Mouse (Mus musculus): ENCODE measurements around the gene Hlx. TPM values are rescaled to one million over a fixed set of nuclear protein-coding genes. Genes with fewer than 3 reads are reported as not detected.

Gene Hlx
- 5.8 and 7.7 TPM in 2 replicates for polyA plus RNA-seq (2016; fragmentation: Nextera tagmentation; extraction: Ambion mirVana)

DNA sequence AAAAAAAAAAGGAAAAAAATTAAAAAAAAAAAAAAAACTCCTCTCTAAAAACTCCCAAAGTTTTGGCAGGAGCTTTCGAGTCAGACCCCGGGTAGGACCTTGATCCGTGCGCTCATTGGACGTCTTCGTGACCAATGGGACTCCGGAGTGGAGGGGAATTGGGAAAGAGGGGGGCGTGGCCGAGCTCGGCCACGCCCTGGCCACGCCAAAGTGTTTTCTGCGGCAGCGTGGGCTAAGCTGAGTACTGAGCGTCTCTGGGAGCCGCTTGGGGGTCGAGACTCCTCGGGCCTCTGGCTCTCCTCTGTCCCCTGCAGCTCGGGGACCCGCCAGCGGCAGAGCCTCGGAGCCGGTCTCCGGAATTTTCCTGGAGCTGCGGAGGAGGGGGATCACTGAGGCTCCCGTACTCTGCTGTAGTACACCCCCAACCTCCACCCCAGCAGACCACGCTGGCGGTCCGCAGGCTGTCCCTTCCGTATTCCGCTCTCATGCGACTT lies at the start of gene Hlx:
Gene Hlx, minus strand, starts transcription at position 64 of the 494 bp plus-strand sequence.
- peak; percentile 90 for DNase-seq (ENCODE audit: low spot score)
- Histone ChIP-seq H3K27me3 (replicated peaks; ENCODE audit: low read depth, poor library complexity, severe bottlenecking) (peaks cover 98% of the 10 kb centered on the region), H3K36me3 (replicated peaks) (no peaks in the 10 kb centered on the region), H3K4me1 (peaks cover 25% of the 10 kb centered on the region), H3K4me3 (peak within 1 kb of the TSS; percentile 68), H3K9me3 (no peaks in the 10 kb centered on the region), H3K27ac (replicated peaks) (peak within 1 kb of the TSS; percentile 65)
- under 1% methylated on average over 32 of the region's 32 CpGs for WGBS

DNA sequence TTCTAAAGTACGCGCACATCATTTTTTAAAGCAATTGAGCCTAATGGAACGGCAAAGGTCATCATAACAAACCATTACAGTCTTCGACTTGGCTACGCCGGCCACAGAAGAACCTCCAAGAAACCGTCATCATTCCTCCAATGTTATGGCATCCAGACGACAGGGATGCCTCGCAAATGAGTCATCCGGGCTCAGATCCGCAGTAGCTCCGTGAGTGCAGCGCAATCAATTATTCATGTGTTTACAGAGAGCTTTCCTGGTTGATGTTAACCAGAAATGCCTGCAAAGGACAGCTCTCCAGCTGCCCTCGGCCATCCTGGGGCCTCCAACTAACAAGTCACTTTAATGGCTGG lies 49.7 kb upstream of the Hlx start:
- WGBS = 81% methylated on average over 14 of the region's 14 CpGs
- peaks cover 5% of the 10 kb centered on the region; the same call in 1 of the 2 replicates for H3K27me3 ChIP-seq (replicated peaks; ENCODE audit: low read depth, poor library complexity, severe bottlenecking)
- H3K9me3 ChIP-seq = no peaks in the 10 kb centered on the region
- 0 out of 2 replicates have a peak, but pooled peaks cover under 1% of the 10 kb centered on the region for H3K4me1 ChIP-seq
- no peak overlapping the region for H3K4me3 ChIP-seq
- H3K27ac ChIP-seq (replicated peaks) = no peak overlapping the region
- no peak for DNase-seq (ENCODE audit: low spot score)
- H3K36me3 ChIP-seq (replicated peaks) = no peaks in the 10 kb centered on the region

DNA sequence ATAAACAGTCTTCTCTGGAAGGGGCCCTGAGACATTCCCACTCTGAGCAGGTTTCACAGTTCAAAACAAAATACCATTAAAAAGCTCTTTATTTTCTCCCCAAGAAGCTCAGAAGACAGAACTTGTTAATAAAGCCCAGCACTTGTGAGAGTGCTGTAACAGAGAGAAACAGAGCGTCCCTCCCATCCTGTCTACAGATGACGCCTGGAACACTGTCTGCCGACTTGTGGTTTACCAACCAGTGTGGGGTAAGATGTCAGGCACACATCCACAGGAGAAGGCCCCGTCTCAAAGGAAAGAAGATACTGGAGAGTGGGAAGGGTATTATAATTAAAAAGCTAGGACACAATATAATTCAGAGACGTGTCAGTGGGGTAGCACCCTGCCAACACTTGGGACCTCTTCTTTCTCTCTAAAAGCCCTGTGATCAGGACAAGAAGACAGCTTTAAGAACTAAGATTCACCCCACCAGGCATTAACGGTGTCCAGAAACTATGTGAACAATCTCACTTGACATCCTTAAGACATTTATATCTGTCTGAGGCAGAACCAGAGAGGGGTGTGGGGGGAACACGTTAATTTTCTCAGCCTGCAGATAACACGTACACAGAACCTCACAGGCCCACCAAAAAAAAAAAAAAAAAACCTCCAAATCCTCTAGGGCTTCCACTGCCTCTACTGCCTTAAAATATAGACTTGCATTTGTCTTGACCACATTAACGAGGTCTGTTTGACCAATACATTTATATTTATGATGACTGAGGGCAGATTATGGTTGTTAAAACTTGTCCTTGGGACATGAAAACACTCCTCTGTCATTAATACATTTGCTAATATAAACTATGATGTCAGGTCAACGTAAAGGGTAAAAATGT lies 49.1 kb upstream of the Hlx start:
- Histone ChIP-seq H3K27me3 (replicated peaks; ENCODE audit: low read depth, poor library complexity, severe bottlenecking) (peaks cover 7% of the 10 kb centered on the region; the same call in 1 of the 2 replicates), H3K9me3 (no peaks in the 10 kb centered on the region), H3K4me1 (0 out of 2 replicates have a peak, but pooled peaks cover 3% of the 10 kb centered on the region), H3K4me3 (no peak overlapping the region), H3K27ac (replicated peaks) (no peak overlapping the region), H3K36me3 (replicated peaks) (no peaks in the 10 kb centered on the region)
- whole genome bisulfite sequencing = 84% methylated on average over 10 of the region's 10 CpGs
- DNase-seq (ENCODE audit: low spot score) = no peak

DNA sequence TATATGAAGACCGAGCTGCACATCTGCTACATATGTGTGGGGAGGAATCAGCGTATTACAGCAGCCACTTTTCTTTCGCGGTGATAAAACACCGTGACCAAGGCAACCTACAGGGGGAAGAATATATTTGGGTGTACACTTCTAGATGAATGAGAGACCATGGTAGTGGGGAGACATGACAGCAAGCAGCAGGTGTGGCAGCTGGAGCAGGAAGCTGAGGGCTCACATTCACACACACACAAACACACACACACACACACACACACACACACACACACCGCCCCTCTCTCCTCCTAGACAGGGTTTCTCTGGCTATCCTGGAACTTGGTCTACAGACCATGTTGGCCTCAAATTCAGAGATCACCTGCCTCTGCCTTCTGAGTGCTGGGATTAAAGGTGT lies 45.7 kb upstream of the Hlx start:
- Histone ChIP-seq H3K4me3 (no peak overlapping the region), H3K27me3 (replicated peaks; ENCODE audit: low read depth, poor library complexity, severe bottlenecking) (peaks cover 14% of the 10 kb centered on the region), H3K9me3 (no peaks in the 10 kb centered on the region), H3K4me1 (0 out of 2 replicates have a peak, but pooled peaks cover 3% of the 10 kb centered on the region), H3K36me3 (replicated peaks) (no peaks in the 10 kb centered on the region), H3K27ac (replicated peaks) (no peak overlapping the region)
- 93% methylated on average over 6 of the region's 6 CpGs for whole genome bisulfite sequencing
- no peak for DNase-seq (ENCODE audit: low spot score)

DNA sequence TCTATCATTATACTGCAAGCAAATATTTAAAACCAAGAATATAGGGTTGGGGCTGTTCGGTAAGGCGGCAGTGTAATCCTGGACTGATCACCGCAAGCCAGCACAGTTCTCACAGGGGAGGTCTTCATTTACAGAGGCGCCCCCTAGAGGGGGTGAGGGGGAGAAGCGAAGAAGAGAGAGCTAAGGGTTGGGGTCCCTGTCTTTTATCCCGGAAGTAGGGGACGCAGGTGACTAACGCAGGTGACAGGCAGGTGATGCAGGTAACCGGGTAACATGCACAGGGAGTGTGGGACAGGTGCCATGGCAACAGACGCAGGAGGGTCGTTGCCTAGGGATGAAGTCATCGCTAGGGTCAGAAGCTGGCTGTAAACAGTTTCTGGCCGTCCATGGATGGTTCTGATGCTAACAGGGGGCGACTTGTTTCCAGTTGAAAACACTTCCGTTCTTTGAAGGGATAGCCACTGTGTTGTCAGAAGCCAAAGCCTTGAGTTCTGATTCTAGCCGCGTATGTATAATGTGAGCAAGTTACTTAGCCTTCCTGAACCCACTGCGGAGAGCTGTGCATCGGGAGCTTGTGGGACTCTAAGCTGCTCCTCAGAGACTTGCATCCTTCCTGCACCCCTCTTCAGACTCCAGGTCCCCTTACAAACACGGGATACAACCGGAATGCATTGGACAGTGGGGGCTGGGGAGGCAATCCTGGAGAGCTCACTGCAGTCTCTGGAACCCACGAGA lies 44.8 kb upstream of the Hlx start:
- WGBS = 28% methylated on average over 22 of the region's 22 CpGs
- no peak overlapping the region for H3K4me3 ChIP-seq
- DNase-seq (ENCODE audit: low spot score) = peak; percentile 21
- 0 out of 2 replicates have a peak, but pooled peaks cover 3% of the 10 kb centered on the region for H3K4me1 ChIP-seq
- H3K9me3 ChIP-seq = no peaks in the 10 kb centered on the region
- H3K27ac ChIP-seq (replicated peaks) = no peak overlapping the region
- no peaks in the 10 kb centered on the region for H3K36me3 ChIP-seq (replicated peaks)
- peaks cover 19% of the 10 kb centered on the region for H3K27me3 ChIP-seq (replicated peaks; ENCODE audit: low read depth, poor library complexity, severe bottlenecking)

DNA sequence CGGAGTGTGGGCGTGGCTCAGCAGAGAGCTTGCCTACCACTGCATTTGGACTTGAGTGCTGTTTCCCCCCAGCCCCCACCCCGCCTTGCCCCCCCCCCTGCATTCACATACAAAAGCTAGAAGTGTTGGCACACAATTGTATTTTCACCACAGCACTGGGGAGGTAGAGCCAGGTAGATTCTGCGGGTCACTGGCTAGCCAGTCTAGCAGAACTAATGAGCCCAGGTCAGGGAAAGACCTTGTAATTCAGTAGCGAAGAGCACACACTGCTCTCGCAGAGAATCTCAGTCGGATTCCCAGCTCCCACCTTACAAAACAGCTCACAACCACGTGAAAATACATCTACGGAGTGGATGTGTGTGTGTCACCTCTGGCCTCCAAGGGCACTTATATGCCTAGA lies 42.9 kb upstream of the Hlx start:
- H3K9me3 ChIP-seq = no peaks in the 10 kb centered on the region
- no peak overlapping the region for H3K4me3 ChIP-seq
- 52% methylated on average over 9 of the region's 9 CpGs for WGBS
- peaks cover 12% of the 10 kb centered on the region for H3K4me1 ChIP-seq
- DNase-seq (ENCODE audit: low spot score) = no peak
- H3K27ac ChIP-seq (replicated peaks) = no peak overlapping the region
- peaks cover 30% of the 10 kb centered on the region for H3K27me3 ChIP-seq (replicated peaks; ENCODE audit: low read depth, poor library complexity, severe bottlenecking)
- H3K36me3 ChIP-seq (replicated peaks) = no peaks in the 10 kb centered on the region

DNA sequence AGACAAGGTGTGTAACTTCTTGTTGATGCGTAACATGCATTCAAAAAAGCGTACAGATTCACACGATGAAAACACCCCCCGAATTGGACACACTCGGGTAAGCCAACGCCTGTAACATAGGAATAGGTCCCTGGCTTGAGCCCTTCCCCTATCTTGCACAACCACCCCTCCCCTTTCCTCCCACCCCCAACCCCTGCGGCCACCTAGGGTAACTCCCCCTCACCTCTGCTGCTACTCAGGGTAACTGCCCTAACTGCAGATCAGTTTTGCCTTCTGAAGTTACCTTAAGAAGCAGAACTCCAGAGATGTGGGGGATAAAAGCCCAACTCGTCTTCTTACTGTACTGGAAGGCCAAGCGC lies 39.5 kb upstream of the Hlx start:
- Histone ChIP-seq H3K36me3 (replicated peaks) (no peaks in the 10 kb centered on the region), H3K27me3 (replicated peaks; ENCODE audit: low read depth, poor library complexity, severe bottlenecking) (peaks cover 24% of the 10 kb centered on the region), H3K4me1 (peaks cover 10% of the 10 kb centered on the region), H3K4me3 (peak overlapping the region; percentile 37), H3K9me3 (no peaks in the 10 kb centered on the region), H3K27ac (replicated peaks) (no peak overlapping the region)
- 8% methylated on average over 9 of the region's 9 CpGs for WGBS
- peak; percentile 21 for DNase-seq (ENCODE audit: low spot score)

DNA sequence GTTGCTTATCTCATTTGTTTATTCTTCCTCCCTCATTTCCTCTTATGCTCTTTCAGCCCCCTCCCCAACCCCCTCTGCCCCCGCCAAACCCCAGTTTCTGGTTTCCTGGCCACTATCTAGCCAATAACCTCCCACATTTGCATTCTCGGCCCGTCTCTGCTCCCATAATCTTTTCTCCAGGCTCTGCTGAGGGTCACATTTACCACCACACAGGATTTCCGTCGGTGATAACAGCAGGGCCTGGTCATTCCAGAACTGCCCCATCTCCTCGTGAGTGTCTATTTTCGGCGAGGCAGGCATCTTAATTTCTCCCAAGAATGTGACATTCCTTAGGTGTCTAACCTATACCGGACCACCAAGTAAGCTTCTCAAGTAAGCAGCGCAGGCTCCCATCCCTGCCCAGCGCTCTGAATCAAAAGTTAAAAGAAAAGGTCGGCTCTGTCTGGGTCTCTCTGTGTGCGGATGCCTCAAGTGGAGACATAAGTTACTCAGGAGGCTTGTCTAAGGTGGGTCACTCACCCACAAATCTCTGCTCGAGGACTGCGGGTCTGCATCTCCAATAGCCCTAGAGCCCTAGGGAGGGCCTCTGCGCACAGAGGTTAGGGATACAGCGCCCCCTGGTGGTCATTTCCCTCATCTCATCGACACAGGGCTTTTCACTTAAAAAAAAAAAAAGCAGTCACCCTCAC lies 38.9 kb upstream of the Hlx start:
- H3K4me1 ChIP-seq = peaks cover 10% of the 10 kb centered on the region
- no peaks in the 10 kb centered on the region for H3K36me3 ChIP-seq (replicated peaks)
- H3K4me3 ChIP-seq = peak overlapping the region; percentile 26; the same call in 1 of the 2 replicates
- H3K27me3 ChIP-seq (replicated peaks; ENCODE audit: low read depth, poor library complexity, severe bottlenecking) = peaks cover 24% of the 10 kb centered on the region
- H3K27ac ChIP-seq (replicated peaks) = no peak overlapping the region
- no peaks in the 10 kb centered on the region for H3K9me3 ChIP-seq
- peak; percentile 86 for DNase-seq (ENCODE audit: low spot score)
- 24% methylated on average over 18 of the region's 18 CpGs for WGBS

DNA sequence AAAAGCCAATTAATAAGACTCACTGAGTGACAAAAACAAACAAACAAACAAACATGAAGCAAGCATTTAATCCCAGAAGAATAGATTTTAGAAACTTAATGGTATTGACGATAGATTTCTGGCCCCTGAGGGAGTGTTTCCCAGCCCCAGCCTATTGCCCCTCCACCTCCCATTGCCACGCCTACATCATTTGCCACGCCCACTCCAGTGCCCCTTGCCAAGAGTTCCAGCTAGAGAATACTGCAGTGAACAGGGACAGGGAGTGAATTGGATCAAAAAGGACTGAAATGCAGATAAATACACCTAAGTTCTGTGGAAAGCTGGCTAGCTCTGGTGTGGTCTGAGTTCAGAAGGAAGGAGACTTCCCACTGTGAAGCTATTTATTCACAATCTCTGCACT lies 31.4 kb upstream of the Hlx start:
- no peaks in the 10 kb centered on the region for H3K27me3 ChIP-seq (replicated peaks; ENCODE audit: low read depth, poor library complexity, severe bottlenecking)
- H3K4me3 ChIP-seq = no peak overlapping the region
- no peak overlapping the region for H3K27ac ChIP-seq (replicated peaks)
- no peaks in the 10 kb centered on the region for H3K9me3 ChIP-seq
- WGBS = 44% methylated on average over 3 of the region's 3 CpGs
- no peaks in the 10 kb centered on the region for H3K4me1 ChIP-seq
- no peaks in the 10 kb centered on the region for H3K36me3 ChIP-seq (replicated peaks)
- DNase-seq (ENCODE audit: low spot score) = no peak

DNA sequence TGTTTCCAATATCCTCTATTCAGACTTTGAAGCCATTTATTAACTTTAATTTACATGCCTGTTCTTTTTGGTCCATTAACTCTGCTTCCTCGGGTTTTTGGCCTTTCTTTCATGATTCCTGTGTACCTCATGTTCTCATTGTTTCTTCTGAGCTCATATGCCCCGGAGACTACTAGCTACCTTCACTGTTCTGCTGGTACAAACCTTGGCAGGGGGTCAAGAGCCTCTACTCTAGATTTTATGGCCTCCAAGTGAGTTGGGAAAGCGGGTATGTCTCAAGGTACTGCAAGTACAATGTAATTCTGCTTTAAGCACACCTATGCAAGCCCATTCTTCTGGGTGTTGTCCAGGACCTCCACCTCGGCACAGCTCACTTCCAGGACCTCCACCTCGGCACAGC lies 30.5 kb upstream of the Hlx start:
- no peak for DNase-seq (ENCODE audit: low spot score)
- H3K4me3 ChIP-seq = no peak overlapping the region
- no peak overlapping the region for H3K27ac ChIP-seq (replicated peaks)
- no peaks in the 10 kb centered on the region for H3K36me3 ChIP-seq (replicated peaks)
- H3K9me3 ChIP-seq = no peaks in the 10 kb centered on the region
- H3K27me3 ChIP-seq (replicated peaks; ENCODE audit: low read depth, poor library complexity, severe bottlenecking) = no peaks in the 10 kb centered on the region
- no peaks in the 10 kb centered on the region for H3K4me1 ChIP-seq
- 84% methylated on average over 5 of the region's 5 CpGs for WGBS

DNA sequence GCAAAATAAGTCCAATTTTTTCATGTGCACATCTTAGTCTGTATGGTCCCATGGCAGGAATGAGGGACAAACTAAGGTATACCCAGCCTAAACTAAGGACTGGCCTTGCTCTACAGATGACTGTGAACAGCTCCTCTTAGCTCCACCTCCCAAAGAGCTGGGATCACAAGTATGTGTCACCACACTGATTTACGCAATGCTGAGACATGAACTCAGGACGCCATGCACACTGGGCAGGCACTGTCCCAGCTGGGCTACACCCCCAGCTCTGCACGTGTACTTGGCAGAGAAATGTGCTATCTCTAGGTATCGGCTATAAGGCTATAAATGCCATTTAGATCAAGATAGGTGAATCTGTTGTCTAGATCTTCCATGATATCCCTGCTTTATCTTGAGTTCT lies 29.6 kb upstream of the Hlx start:
- Histone ChIP-seq H3K27me3 (replicated peaks; ENCODE audit: low read depth, poor library complexity, severe bottlenecking) (no peaks in the 10 kb centered on the region), H3K27ac (replicated peaks) (no peak overlapping the region), H3K4me3 (no peak overlapping the region), H3K36me3 (replicated peaks) (no peaks in the 10 kb centered on the region), H3K9me3 (no peaks in the 10 kb centered on the region), H3K4me1 (no peaks in the 10 kb centered on the region)
- 80% methylated on average over 4 of the region's 4 CpGs for WGBS
- DNase-seq (ENCODE audit: low spot score) = no peak

DNA sequence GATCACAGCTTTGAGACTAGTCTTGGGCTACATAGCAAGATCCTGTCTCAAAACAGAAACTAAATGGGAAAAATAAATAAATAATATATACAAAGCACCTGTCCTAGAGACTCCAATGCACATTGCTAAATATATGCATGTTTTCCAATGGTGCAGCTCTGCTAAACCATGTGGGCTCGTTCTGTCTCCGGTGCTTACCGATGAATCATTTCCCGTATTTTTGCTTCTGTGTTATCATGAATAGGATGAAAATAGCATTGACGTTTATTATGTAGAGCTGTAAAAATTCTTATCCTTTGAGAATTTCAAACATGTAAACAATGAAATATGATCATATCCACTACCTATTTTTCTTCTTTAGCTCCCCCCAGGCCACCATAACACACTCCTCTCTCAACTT lies 20.3 kb upstream of the Hlx start:
- H3K4me3 ChIP-seq = no peak overlapping the region
- no peak overlapping the region for H3K27ac ChIP-seq (replicated peaks)
- no peaks in the 10 kb centered on the region for H3K9me3 ChIP-seq
- no peaks in the 10 kb centered on the region for H3K36me3 ChIP-seq (replicated peaks)
- 93% methylated on average over 5 of the region's 5 CpGs for WGBS
- no peak for DNase-seq (ENCODE audit: low spot score)
- H3K4me1 ChIP-seq = no peaks in the 10 kb centered on the region
- H3K27me3 ChIP-seq (replicated peaks; ENCODE audit: low read depth, poor library complexity, severe bottlenecking) = no peaks in the 10 kb centered on the region
